Mouse (Mus musculus) brain, adult 2 months (tissue): ENCODE measurements around the gene Trim33.

Experiments
- DNase-seq: peaks from one replicate; pipeline ENCODE4 v3.0.0; 2011; ENCODE audit warnings: low read depth, low spot score

The Trim33 gene

GRCm38 (mm10) chr3:103279182-103280149 lies at the start of gene Trim33:
TSS of gene Trim33 (plus strand) at chr3:103279293.
- peak; percentile 97 for DNase-seq

DNA sequence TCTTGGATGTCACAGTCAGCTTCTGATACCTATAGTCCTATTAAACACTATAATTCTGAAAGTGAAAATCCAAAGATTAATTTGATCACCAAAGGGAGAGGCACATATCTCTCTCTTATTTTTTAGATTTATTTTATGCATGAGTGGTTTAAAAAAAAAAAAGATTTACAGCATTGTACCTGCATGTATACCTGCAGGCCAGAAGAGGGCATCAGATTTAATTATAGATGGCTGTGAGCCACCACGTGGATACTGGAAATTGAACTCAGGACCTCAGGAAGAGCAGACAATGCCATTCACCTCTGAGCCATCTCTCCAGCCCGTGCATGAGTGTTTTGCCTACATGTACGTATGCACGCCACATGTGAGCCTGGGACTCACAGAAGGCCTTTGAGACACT lies 46.7 kb upstream of the Trim33 start:
- no peak for DNase-seq

GRCm38 (mm10) chr3:103241524-103241923 lies 37.6 kb upstream of the Trim33 start:
- DNase-seq, result peak; percentile 73

GRCm38 (mm10) chr3:103242156-103242555 lies 36.9 kb upstream of the Trim33 start:
- DNase-seq, result peak; percentile 45

DNA sequence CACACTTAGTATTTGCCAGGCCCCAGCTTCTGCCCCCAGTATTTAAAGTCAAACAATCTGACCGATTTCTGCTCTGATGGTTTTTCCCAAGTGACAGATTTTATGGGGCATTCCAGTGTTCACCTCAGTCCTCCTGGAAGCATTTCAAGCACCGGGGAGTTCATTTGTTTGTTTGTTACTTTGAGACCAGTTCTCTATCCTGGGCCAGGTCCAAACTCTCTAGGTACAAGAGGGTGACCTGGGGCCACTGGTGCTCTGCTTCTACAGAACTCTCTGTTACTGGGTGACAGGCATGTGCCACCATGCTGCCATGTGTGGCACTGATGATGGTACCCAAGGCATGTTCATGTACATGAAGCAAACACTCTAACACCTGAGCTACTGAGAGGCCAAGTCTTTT lies 35.6 kb upstream of the Trim33 start:
- no peak for DNase-seq

DNA sequence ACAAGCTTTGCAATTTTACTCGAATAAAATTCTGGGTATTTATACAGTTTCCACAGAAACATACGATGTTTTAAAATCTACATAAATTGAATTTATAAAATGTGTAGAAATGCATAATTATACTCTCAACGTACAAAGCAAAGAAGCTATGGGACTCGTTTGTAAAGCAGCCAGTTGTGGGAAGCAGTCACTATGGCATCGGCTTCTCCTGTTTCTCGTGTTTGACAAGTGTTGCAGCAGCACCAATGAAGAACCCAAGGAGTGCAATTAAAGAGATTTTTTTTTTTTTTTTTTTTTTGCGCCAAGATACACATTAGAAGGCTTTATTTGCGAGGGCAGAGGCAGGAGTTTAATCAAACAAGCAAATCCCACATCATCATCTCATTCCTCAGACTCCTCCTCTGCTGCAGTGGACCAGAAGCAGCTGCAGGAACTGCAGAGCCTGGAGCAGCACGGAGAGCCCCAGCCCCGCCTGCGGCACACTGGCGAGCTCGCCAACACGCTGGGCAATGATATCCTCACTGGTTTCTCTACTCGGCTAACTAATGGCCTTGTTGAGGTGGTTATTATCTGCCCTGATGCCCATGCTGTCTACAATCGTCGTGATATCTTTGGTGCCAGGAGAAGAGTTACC lies 32.3 kb upstream of the Trim33 start:
- DNase-seq, result peak; percentile 27

DNA sequence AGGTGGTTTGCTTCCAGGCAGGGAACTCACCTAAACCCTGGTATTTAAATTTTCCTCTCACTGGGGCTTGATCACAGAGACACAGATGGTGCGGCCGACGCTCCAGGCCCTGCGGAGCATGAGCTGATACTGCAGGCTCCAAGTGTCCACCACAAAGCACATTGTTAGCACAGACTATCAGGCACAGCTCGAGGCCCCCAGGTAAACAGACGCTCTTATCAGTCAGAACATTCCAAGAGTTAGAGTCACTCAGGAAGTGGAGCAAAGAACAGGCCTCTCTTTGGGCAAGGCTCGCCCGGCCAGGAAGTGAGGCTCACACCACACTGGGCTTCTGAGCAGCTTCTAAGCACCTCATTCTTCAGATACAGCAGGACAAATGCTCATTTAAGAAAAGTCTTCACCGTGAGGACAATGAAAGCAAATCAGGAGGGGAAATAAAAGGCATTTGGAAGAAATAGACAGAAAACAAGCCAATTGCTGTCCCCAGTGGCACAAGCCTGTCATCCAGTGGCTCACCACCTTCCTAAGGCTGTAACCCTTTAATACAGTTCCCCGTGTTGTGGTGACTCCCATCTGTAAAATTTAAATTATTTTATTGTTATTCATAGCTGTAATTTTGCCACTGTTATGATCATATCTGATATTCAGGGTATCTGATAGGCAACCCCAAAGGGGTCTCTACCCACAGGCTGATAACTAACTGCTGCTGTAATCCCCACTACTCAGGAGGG lies 22.8 kb upstream of the Trim33 start:
- DNase-seq, result no peak

GRCm38 (mm10) chr3:103262802-103263417 lies 16.2 kb upstream of the Trim33 start:
- no peak for DNase-seq

DNA sequence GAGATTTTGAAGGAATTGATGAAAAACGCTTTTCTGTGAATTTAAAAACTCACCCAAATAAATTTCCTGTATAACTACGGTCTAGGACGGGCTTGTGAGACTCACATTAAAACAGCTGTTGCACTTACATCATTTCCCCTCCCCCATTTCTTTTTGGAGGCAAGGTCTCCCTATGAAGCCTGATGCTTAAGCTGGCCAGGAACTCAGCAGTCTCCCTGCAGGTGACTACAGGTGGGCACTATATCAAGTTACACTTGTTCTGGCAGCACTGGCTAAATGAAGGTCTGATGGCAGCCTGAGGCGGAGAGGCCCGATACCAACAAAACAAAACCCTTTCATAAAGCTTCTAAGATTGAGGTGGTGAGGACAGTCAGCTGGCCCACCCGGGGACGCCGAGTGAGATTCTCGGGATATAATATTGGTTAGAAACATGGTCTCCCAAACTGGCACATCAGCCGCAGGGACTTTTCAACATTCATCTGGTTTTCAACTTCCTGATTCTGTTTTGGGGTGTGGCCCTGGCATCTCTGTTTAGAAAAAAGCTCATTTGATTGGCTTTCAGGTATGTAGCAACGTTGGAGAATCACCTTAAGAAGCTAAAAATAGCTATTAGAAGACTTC lies 422 bp upstream of the Trim33 start:
- DNase-seq, result peak; percentile 40

DNA sequence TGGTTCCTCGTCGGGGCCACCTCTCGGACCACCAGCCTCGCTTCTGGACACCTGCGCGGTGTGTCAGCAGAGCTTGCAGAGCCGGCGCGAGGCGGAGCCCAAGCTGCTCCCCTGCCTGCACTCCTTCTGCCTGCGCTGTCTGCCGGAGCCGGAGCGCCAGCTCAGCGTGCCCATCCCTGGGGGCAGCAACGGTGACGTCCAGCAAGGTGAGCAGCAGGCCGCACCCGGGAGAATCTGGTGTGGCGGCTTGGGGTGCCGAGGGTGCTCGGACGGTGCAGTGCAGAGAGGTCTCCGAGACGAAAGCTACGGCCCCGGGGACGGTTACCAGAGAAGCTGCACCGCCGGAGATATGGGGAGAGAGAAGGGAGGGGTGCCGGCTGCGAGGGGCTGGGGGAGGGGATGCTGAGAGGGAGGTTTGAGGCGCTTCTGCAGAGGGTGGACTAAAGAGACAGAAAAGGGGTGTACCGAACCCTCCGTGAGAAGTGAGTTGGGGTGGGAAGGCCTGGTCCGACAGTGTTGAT lies 1.2 kb downstream of the Trim33 start:
- peak; percentile 70 for DNase-seq

- DNase-seq, result peak; percentile 8
Measured at GRCm38 (mm10) chr3:103280875-103281274, 1.8 kb downstream of the Trim33 start.

GRCm38 (mm10) chr3:103288761-103289160 lies 9.7 kb downstream of the Trim33 start:
- DNase-seq, result no peak

GRCm38 (mm10) chr3:103291087-103291486 lies 12.0 kb downstream of the Trim33 start:
- DNase-seq, result no peak

- peak; percentile 13 for DNase-seq
Measured at GRCm38 (mm10) chr3:103305411-103305982, 26.4 kb downstream of the Trim33 start.

- DNase-seq, result no peak
Measured at GRCm38 (mm10) chr3:103309252-103309651, 30.2 kb downstream of the Trim33 start.

GRCm38 (mm10) chr3:103309750-103310149 lies 30.7 kb downstream of the Trim33 start:
- no peak for DNase-seq

- DNase-seq, result no peak
Measured at GRCm38 (mm10) chr3:103314291-103314690, 35.2 kb downstream of the Trim33 start.

GRCm38 (mm10) chr3:103335371-103335770 lies 56.3 kb downstream of the Trim33 start:
- DNase-seq, result peak; percentile 7

DNA sequence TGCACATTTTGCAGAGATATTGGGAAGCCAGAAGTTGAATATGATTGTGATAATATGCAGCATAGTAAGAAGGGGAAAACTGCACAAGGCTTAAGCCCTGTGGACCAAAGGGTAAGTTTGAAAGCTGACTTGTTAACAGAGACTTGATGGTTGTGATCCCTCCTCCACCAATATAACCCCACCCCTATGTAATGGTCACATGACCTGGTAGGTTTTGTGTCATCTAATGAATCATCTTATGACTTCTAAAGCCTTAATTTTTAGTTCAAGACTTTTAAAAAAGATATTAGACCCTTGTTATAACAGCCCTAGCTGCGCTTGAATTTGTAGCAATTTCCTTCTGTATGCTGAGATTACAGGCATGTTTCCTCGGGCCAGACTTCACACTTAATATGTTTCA lies 67.6 kb downstream of the Trim33 start:
- no peak for DNase-seq

DNA sequence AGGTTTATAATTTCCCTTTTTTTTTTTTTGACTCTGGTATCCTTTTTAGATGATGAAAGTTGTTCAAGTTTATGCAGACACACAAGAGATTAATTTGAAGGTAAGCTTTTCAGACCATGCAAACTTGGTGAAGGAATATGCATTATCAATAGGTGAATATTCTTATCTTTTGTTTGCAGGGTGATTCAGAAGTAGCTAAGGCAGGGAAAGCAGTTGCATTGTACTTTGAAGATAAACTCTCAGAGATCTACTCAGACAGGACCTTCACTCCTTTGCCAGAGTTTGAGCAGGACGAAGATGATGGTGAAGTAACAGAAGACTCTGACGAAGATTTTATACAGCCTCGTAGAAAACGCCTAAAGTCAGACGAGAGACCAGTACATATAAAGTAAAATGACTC lies 74.4 kb downstream of the Trim33 start:
- no peak for DNase-seq

- DNase-seq, result no peak
Measured at GRCm38 (mm10) chr3:103354041-103354440, 74.9 kb downstream of the Trim33 start.
